Mouse (Mus musculus) spleen, adult 2 months (tissue): Measurements from ENCODE around the gene Prpf38b. TPM values are rescaled to one million over a fixed set of nuclear protein-coding genes. Genes with fewer than 3 reads are reported as not detected.
A peak's percentile ranks its signal among the peaks of the same experiment; 100 is the strongest.

Experiments
- DNase-seq, 2 experiments: peaks; one replicate each; pipeline versions ENCODE4 v3.0.0 to v3.0.0-alpha.2; 2012 to 2021; ENCODE audit warnings: low spot score in 2 of 2, low read depth in 1 of 2
- H3K27ac ChIP-seq: fragments of 200-500 bp; 2 replicates; pipeline ENCODE4 v1.5.1; 2012; ENCODE audit warnings: low read length, inconsistent platforms; ENCODE audit not compliant: insufficient read depth
- H3K27me3 ChIP-seq: fragments of 200-500 bp; 2 replicates; pipeline ENCODE4 v1.6.1; 2012; ENCODE audit warnings: mild to moderate bottlenecking, moderate library complexity, low read length, inconsistent platforms; ENCODE audit not compliant: control insufficient read depth, insufficient read depth
- H3K36me3 ChIP-seq: fragments of 200-500 bp; 2 replicates; pipeline ENCODE4 v1.6.1; 2012; ENCODE audit warnings: mild to moderate bottlenecking, low read length, inconsistent platforms; ENCODE audit not compliant: control insufficient read depth, insufficient read depth
- H3K4me1 ChIP-seq: fragments of 200-500 bp; 2 replicates; pipeline ENCODE4 v1.6.1; 2011; ENCODE audit warnings: inconsistent platforms; ENCODE audit not compliant: control insufficient read depth, insufficient read depth, insufficient read length
- H3K4me3 ChIP-seq: fragments of 200-500 bp; 2 replicates; pipeline ENCODE4 v1.5.1; 2011; ENCODE audit warnings: mild to moderate bottlenecking, inconsistent platforms; ENCODE audit not compliant: insufficient read depth, insufficient read length; ENCODE audit errors: extremely low read depth
- CTCF ChIP-seq: fragments of 200-500 bp; IDR thresholded peaks from 2 replicates; pipeline ENCODE4 v1.5.1; 2011; ENCODE audit warnings: mild to moderate bottlenecking, inconsistent platforms; ENCODE audit not compliant: insufficient read depth, insufficient read length, insufficient replicate concordance; ENCODE audit errors: extremely low read depth
- POLR2A ChIP-seq: fragments of 200-500 bp; IDR thresholded peaks from 2 replicates; pipeline ENCODE4 v1.6.1; 2011; ENCODE audit warnings: low read depth, low read length, inconsistent platforms
- WGBS: fragments of 180-500 bp; shearing (Covaris S2); methylation state at CpG from one replicate; pipeline ENCODE4 v1.1.7; 2018; 5-methylcytosine and 5-hydroxymethylcytosine counted together
- polyA plus RNA-seq: library from polyadenylated mRNA; depleted of rRNA; stranded (reverse); fragments of >200 nt; gene quantifications from 2 replicates; pipeline ENCODE4 v1.2.3, GENCODE M21; 2012

Prpf38b gene
- polyA plus RNA-seq, 1 experiment: 61.4 TPM

GRCm38 (mm10) chr3:108900681-108901080 is 10.8 kb downstream of the Prpf38b start:
- no peak for DNase-seq
- Histone ChIP-seq H3K36me3 (peaks cover 20% of the 10 kb centered on the region), H3K27me3 (no peaks in the 10 kb centered on the region), H3K27ac (peak overlapping the region; percentile 79), H3K4me3 (no peak overlapping the region), H3K4me1 (peaks cover 13% of the 10 kb centered on the region)
- WGBS: 77% methylated on average over 5 of the region's 5 CpGs
- TF ChIP-seq POLR2A (no peak), CTCF (no peak)

GRCm38 (mm10) chr3:108900147-108900546 is 11.4 kb downstream of the Prpf38b start:
- DNase-seq: peak; percentile 63 to 79
- peak overlapping the region; percentile 79 for H3K27ac ChIP-seq
- peaks cover 16% of the 10 kb centered on the region for H3K36me3 ChIP-seq
- no peak for TF ChIP-seq CTCF
- no peak for TF ChIP-seq POLR2A
- H3K4me1 ChIP-seq: peaks cover 13% of the 10 kb centered on the region
- WGBS: 19% methylated on average over 3 of the region's 3 CpGs
- H3K27me3 ChIP-seq: no peaks in the 10 kb centered on the region
- no peak overlapping the region for H3K4me3 ChIP-seq

- no peak for TF ChIP-seq POLR2A
- Histone ChIP-seq H3K4me3 (no peak overlapping the region), H3K4me1 (peaks cover 13% of the 10 kb centered on the region), H3K27ac (0 out of 2 replicates have a peak overlapping the region, but pooled peaks have one; percentile 27), H3K36me3 (peaks cover 6% of the 10 kb centered on the region), H3K27me3 (no peaks in the 10 kb centered on the region)
- DNase-seq: no peak
- WGBS: 93% methylated on average over 4 of the region's 4 CpGs
Observed at GRCm38 (mm10) chr3:108898640-108899039, 12.9 kb downstream of the Prpf38b start.

GRCm38 (mm10) chr3:108892914-108893313 is 18.6 kb downstream of the Prpf38b start:
- no peaks in the 10 kb centered on the region for H3K27me3 ChIP-seq
- H3K36me3 ChIP-seq: no peaks in the 10 kb centered on the region
- no peak for TF ChIP-seq POLR2A
- no peak for TF ChIP-seq CTCF
- DNase-seq: no peak
- H3K27ac ChIP-seq: no peak overlapping the region
- H3K4me3 ChIP-seq: no peak overlapping the region
- 78% methylated on average over 4 of the region's 4 CpGs for WGBS
- peaks cover 6% of the 10 kb centered on the region; the same call in 1 of the 2 replicates for H3K4me1 ChIP-seq

- Histone ChIP-seq H3K27ac (no peak overlapping the region), H3K4me1 (peaks cover 6% of the 10 kb centered on the region; the same call in 1 of the 2 replicates), H3K27me3 (no peaks in the 10 kb centered on the region), H3K4me3 (no peak overlapping the region), H3K36me3 (no peaks in the 10 kb centered on the region)
- TF ChIP-seq POLR2A: no peak
- TF ChIP-seq CTCF: no peak
- no peak for DNase-seq
- WGBS: 77% methylated on average over 1 of the region's 1 CpGs
Observed at GRCm38 (mm10) chr3:108892080-108892479, 19.4 kb downstream of the Prpf38b start.

- H3K36me3 ChIP-seq: no peaks in the 10 kb centered on the region
- 91% methylated on average over 1 of the region's 1 CpGs for WGBS
- H3K27me3 ChIP-seq: no peaks in the 10 kb centered on the region
- peaks cover 14% of the 10 kb centered on the region; the same call in 1 of the 2 replicates for H3K4me1 ChIP-seq
- no peak within 1 kb of the TSS for H3K27ac ChIP-seq
- DNase-seq: no peak
- TF ChIP-seq POLR2A (no peak), CTCF (no peak)
- no peak within 1 kb of the TSS for H3K4me3 ChIP-seq
Observed at GRCm38 (mm10) chr3:108889908-108890307, 21.6 kb downstream of the Prpf38b start, which contains the start of gene Fndc7. Gene Fndc7 (minus strand): TSS chr3:108890008.

- TF ChIP-seq POLR2A (no peak), CTCF (no peak)
- no peak for DNase-seq
- Histone ChIP-seq H3K4me3 (no peak overlapping the region), H3K36me3 (no peaks in the 10 kb centered on the region), H3K4me1 (peaks cover 27% of the 10 kb centered on the region; the same call in 1 of the 2 replicates), H3K27ac (no peak overlapping the region), H3K27me3 (no peaks in the 10 kb centered on the region)
- 95% methylated on average over 3 of the region's 3 CpGs for WGBS
Observed at GRCm38 (mm10) chr3:108887618-108887975, 23.9 kb downstream of the Prpf38b start.
